Mouse (Mus musculus) MEL (cell line): ENCODE data around the gene Prkcd.

Experiments
- CTCF ChIP-seq, 3 experiments: IDR thresholded peaks in 2 of 3; conservative IDR thresholded peaks in 1 of 3; 2 replicates each; pipeline ENCODE4 v1.5.1; 2011 to 2012; ENCODE audit warnings: low read length in 3 of 3, low read depth in 2 of 3, mild to moderate bottlenecking in 2 of 3, improper control_type of control experiment in 1 of 3, inconsistent platforms in 1 of 3, mixed read lengths in 1 of 3, moderate library complexity in 1 of 3; ENCODE audit not compliant: control insufficient read depth in 1 of 3, insufficient read depth in 1 of 3, poor library complexity in 1 of 3, severe bottlenecking in 1 of 3
- E2F4 ChIP-seq: IDR thresholded peaks from 2 replicates; pipeline ENCODE4 v1.6.1; 2011; ENCODE audit warnings: low read depth, low read length, improper control_type of control experiment, borderline replicate concordance
- ELF1 ChIP-seq: IDR thresholded peaks from 2 replicates; pipeline ENCODE4 v1.6.1; 2014; ENCODE audit warnings: low read depth, mild to moderate bottlenecking, inconsistent platforms, low read length, improper control_type of control experiment, moderate library complexity
- EP300 ChIP-seq, 2 experiments: IDR thresholded peaks; 2 replicates each; pipeline ENCODE4 v1.6.1; 2011; ENCODE audit warnings: improper control_type of control experiment in 2 of 2, low read length in 2 of 2, low read depth in 1 of 2, mild to moderate bottlenecking in 1 of 2
- HCFC1 ChIP-seq: IDR thresholded peaks from 2 replicates; pipeline ENCODE4 v1.6.1; 2012; ENCODE audit warnings: low read depth, mild to moderate bottlenecking, inconsistent platforms, low read length, improper control_type of control experiment, moderate library complexity
- MAFK ChIP-seq: IDR thresholded peaks from 2 replicates; pipeline ENCODE4 v1.6.1; 2011; ENCODE audit warnings: low read depth, mild to moderate bottlenecking, low read length, improper control_type of control experiment, borderline replicate concordance
- POLR2AphosphoS5 ChIP-seq: IDR thresholded peaks from 2 replicates; pipeline ENCODE4 v1.6.1; 2012; ENCODE audit warnings: low read depth, borderline replicate concordance, mild to moderate bottlenecking, inconsistent platforms, low read length, moderate library complexity, mixed read lengths
- TBP ChIP-seq: IDR thresholded peaks from 2 replicates; pipeline ENCODE4 v1.8.0; 2011; ENCODE audit warnings: low read depth, low read length, improper control_type of control experiment
- USF1 ChIP-seq: IDR thresholded peaks from 2 replicates; pipeline ENCODE4 v1.6.1; 2014; ENCODE audit warnings: low read depth, mild to moderate bottlenecking, inconsistent platforms, low read length, improper control_type of control experiment, moderate library complexity

DNA sequence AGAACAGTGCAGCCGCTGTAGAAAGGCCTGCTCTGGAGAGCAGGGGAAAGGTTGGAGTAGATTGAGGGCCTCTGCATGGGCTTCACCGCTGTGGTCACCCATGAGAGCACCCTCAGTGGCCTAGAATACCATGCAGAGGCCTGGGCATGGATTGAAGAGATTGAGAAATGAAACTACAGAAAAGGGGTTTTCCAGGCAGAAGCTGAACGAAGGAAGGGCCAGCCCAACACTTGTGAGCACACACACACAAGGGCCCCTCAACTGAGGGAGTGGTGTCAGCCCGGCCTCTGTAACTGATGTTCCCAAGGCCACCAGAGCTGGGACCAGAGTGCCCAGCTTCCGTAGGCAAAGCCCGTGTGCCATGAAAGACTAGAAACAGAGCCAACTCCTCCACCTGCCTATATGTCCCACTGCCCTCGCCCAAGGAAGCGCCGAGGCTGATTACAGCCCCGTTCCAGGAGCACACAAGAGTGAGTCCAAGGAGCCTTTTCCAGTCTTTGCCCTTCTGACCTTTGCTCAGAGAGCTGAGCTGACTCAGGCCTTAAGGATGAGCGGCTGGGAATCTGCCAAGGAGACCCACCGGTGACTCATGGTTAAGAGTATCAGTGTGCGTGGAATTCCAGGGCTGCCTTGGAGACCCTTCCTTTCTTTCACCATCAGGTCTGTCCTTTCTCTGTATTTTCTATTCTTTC, 9.4 kb upstream of the Prkcd start:
- no peak for TF ChIP-seq E2F4
- no peak for TF ChIP-seq MAFK
- no peak for TF ChIP-seq USF1
- no peak for TF ChIP-seq EP300 (IDR thresholded peaks at IDR 0.05; ENCODE audit: low read depth in 1 of 2, low read length in 2 of 2)
- no peak for TF ChIP-seq TBP
- TF ChIP-seq HCFC1: no peak
- no peak for TF ChIP-seq ELF1
- TF ChIP-seq CTCF (IDR thresholded peaks at IDR 0.05 in 2 of 3, conservative IDR thresholded peaks at IDR 0.05 in 1 of 3; ENCODE audit: control insufficient read depth in 1 of 3, insufficient read depth in 1 of 3, low read depth in 2 of 3, low read length in 3 of 3, poor library complexity in 1 of 3, severe bottlenecking in 1 of 3): no peak
- TF ChIP-seq POLR2AphosphoS5: no peak
